Mouse (Mus musculus): ENCODE measurements around the gene Atg4c.

DNA sequence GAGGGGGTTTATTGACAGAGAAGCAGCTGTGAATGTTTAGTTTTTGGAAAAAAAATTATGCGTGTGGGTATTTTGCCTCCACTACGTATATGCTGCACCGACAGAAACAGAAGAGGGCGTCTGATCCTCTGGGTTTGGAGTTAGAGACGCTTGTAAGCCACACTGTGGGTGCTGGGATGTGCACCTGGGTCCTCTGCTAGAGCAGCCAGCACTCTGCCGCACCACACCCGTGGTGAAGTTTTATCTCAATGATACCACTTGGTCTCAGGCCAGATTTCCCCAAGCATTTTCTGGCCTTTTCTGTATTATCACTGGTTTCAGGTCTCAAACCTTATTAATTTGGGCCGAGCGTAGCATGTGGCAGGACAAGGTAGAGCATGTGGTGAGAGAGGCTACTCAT is 16.4 kb downstream of the Atg4c start:
- no peak for TF ChIP-seq CTCF (IDR thresholded peaks at IDR 0.05; ENCODE audit: low read depth)
- TF ChIP-seq EP300 (IDR thresholded peaks at IDR 0.05; ENCODE audit: low read depth), result no peak
